Mouse (Mus musculus) macrophage (primary cell): Measurements from ENCODE around the gene Lhx2. TPM values are rescaled to one million over a fixed set of nuclear protein-coding genes. Genes with fewer than 3 reads are reported as not detected.

ENCODE experiments used
- H3K27ac ChIP-seq: fragments of 350-480 bp; formaldehyde crosslinking; 2 replicates; pipeline ENCODE4 v1.9.0; 2021
- H3K36me3 ChIP-seq: fragments of 350-480 bp; formaldehyde crosslinking; 2 replicates; pipeline ENCODE4 v1.9.0; 2021; ENCODE audit errors: inconsistent target
- H3K4me3 ChIP-seq: fragments of 350-480 bp; formaldehyde crosslinking; 2 replicates; pipeline ENCODE4 v1.9.0; 2021; ENCODE audit errors: inconsistent target
- H3K79me2 ChIP-seq: fragments of 350-480 bp; formaldehyde crosslinking; 2 replicates; pipeline ENCODE4 v1.9.0; 2021; ENCODE audit errors: inconsistent target
- WGBS: methylation state at CpG from one replicate; pipeline ENCODE4 v1.1.7; 2026; ENCODE audit warnings: inconsistent platforms; ENCODE audit not compliant: missing documents; 5-methylcytosine and 5-hydroxymethylcytosine counted together
- polyA plus RNA-seq: library from polyadenylated mRNA; stranded (reverse); fragments of 250-400 nt; gene quantifications from 3 replicates; pipeline ENCODE4 v1.2.4, GENCODE M21; 2018; ENCODE audit warnings: inconsistent platforms

Gene Lhx2
- polyA plus RNA-seq, 1 experiment from 2014 or later: 0.04 TPM

DNA sequence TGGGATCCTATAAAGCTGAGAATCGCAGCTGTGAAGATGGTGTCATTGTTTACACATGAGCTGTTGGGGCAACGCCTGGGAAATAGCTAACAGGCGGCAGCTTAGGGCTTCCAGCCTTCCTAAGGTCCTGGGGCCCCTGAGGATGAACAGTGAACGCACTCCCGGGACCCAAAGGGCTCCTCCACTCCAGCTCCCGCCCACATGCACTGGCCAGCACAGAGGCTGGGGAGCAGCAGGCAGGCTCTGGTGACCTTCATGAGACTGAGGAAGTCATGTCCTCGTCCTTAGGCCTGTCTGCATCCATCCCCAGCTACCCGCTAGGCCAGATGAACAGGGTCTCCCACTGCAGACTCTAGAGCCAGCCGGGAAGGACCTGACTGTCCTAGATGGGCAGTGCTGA lies 27.9 kb downstream of the Lhx2 start:
- no peaks in the 10 kb centered on the region for H3K36me3 ChIP-seq
- 31% methylated on average over 9 of the region's 9 CpGs for WGBS
- no peaks in the 10 kb centered on the region for H3K79me2 ChIP-seq
- no peak overlapping the region for H3K4me3 ChIP-seq
- no peak overlapping the region for H3K27ac ChIP-seq

DNA sequence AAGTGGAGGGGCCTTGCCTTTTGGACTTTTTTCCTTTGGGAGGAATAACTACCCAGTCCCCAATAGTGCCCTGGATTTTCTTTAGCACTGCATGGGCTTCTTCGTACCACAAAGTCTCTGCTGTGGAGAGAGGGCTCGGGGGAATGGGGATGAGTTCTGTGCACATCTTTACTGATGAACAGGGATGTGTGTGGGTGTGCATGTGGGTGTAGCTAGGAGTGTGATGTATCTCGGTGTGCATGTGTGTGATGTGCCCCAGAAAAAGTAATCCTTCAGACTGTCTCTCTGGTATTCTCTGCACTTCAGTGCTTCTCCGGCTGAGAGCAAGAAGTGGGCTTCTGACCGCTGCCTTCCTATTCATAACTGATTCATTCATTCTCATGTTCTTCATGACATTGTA lies 28.8 kb downstream of the Lhx2 start:
- Histone ChIP-seq H3K27ac (no peak overlapping the region), H3K36me3 (no peaks in the 10 kb centered on the region), H3K79me2 (no peaks in the 10 kb centered on the region), H3K4me3 (no peak overlapping the region)
- 84% methylated on average over 5 of the region's 5 CpGs for WGBS

DNA sequence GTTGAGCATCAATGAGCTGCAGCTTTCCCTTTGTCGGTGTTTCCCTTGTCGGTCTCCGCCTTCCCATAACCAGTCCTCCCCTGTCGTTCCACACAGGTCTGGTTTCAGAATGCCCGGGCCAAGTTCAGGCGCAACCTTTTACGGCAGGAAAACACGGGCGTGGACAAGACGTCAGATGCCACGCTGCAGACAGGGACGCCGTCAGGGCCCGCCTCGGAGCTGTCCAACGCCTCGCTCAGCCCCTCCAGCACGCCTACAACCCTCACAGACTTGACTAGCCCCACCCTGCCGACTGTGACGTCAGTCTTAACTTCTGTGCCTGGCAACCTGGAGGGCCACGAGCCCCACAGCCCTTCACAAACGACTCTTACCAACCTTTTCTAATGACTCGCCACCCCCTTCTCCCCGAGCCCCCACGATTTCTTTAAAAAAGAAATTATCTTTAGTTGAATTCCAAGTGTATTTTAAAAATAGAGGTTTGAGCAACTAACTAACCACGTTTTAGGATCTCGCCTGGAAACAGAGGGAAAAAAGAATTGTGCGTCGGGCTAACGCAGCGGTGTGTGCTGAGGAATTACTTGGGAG lies 29.8 kb downstream of the Lhx2 start:
- Histone ChIP-seq H3K36me3 (no peaks in the 10 kb centered on the region), H3K79me2 (no peaks in the 10 kb centered on the region), H3K27ac (no peak overlapping the region), H3K4me3 (no peak overlapping the region)
- 7% methylated on average over 31 of the region's 31 CpGs for WGBS

DNA sequence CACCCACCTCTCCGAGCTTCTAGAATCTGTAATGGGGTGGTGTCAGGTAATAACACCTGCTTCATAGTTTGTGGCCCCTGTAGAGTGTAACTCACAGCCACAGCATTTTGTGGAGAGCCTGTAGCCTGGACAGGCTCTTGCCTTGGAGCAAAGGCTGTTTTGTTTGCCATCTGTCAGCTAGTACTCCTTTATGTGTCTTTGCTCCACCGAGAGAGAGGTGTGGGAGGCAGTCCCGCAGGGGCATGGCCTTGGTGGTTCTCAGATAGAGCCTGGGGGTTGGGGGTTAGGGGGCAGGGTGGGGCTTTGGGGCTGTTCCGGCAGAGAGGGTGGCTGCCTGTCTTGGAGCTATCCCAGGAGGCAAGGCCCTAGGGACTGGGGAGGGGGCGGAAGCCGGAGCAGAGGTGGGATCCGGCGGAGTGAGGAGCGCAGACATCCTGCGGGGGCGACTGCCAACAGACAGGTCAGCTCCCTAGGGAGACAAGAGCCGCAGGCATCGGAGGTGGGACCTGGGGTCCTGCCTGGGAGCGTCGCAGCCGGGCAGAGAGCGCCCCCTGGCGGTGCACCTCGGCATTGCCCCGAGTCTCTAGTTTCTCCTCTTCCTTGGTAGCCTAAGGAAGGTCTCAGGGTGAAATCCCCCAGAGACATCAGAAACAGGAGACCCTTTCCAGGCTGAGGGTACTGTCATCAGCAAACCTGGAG lies 36.7 kb downstream of the Lhx2 start:
- H3K36me3 ChIP-seq: no peaks in the 10 kb centered on the region
- no peak overlapping the region for H3K4me3 ChIP-seq
- 13% methylated on average over 20 of the region's 20 CpGs for WGBS
- no peak overlapping the region for H3K27ac ChIP-seq
- H3K79me2 ChIP-seq: no peaks in the 10 kb centered on the region

DNA sequence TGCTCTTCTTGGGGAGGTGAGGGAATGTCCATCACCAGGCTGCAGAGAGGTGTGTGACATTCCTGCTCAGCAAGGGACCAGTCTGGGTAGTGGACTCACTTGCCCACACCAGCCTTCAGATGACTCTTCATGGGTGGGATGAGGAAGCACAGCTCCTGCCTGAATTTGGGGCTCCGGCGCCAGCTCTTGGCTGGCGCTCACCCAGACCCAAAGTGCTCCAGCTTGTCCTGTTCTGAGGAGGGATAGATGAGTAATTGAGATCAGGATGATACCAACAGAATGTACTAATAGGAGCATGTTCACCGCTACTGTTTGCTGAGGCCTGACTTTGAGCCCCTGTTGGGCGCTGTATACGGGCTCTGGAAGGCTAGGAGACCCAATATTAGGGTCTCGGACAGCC lies 38.2 kb downstream of the Lhx2 start:
- no peak overlapping the region for H3K27ac ChIP-seq
- no peak overlapping the region for H3K4me3 ChIP-seq
- no peaks in the 10 kb centered on the region for H3K36me3 ChIP-seq
- no peaks in the 10 kb centered on the region for H3K79me2 ChIP-seq
- WGBS: 94% methylated on average over 7 of the region's 7 CpGs

DNA sequence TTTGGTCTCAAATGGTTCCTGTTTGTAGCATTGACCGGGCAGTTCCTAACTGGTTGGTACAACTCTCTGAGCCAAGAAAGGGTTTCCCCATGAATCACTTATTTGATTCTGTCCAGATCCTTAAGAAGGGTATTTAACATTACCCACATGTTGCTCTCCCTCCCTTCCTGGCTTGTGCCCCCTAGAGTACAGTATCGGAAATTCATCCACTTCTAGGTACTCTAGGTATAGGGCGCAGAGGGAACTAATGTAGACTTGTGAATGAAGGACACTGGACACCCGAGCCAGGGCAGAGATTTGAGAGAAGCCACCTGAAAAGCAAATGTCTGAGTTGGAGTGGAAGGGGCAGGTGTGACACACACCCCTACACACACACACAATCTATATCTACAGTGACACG lies 39.3 kb downstream of the Lhx2 start:
- no peak overlapping the region for H3K27ac ChIP-seq
- H3K79me2 ChIP-seq: no peaks in the 10 kb centered on the region
- WGBS: 27% methylated on average over 5 of the region's 5 CpGs
- H3K36me3 ChIP-seq: no peaks in the 10 kb centered on the region
- no peak overlapping the region for H3K4me3 ChIP-seq

DNA sequence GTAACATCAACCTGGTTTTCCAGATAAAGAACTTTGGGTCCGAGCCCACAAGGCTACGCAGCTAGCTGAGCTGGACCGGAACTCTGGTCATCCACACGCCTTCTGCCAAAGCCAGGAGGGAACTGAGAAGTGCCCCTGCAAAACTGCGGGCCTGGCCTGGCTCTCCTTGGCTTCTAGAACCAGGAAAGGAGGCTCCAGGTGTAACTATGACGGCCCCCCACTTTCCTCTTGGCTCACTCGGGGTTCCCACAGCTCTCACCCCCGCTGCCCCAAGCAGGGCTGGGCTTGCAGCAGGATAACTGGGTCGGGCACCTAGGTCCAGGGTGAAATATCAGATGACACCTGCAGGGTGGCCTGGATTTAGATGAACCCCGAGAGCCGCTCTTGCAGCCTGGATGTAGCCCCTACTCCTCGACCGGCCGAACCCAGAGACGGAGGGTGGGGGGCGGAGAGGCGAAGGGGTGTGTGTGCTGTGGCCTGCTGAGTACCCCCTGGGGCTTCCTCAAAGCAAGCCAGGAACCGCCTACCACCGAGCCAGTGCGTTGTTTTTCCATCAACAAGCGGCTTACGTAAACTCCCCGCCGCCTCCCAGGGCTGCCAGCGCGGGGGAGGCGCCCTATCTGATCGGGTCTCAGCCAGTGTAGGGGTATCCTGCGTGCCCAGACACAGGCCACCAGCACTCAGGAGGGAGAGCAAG lies 39.9 kb downstream of the Lhx2 start:
- no peaks in the 10 kb centered on the region for H3K36me3 ChIP-seq
- no peak overlapping the region for H3K4me3 ChIP-seq
- 6% methylated on average over 29 of the region's 29 CpGs for WGBS
- H3K79me2 ChIP-seq: no peaks in the 10 kb centered on the region
- H3K27ac ChIP-seq: no peak overlapping the region

DNA sequence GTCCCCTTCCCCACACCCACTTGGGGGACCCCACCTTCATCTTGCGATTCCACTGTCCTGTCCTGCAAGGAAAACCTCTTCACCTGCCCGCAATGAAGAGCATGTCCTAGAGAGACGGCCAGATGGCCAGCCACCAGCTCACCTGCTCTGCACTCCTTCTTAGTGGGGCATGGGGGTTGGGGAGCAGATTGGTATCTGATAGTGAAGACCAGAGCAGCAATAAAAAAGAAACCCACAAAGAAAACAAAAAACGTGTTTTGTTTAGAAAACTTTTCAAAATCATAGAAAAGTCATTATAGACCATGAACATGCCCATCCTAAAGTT lies 40.4 kb downstream of the Lhx2 start:
- H3K4me3 ChIP-seq: no peak overlapping the region
- WGBS: 14% methylated on average over 4 of the region's 4 CpGs
- no peak overlapping the region for H3K27ac ChIP-seq

DNA sequence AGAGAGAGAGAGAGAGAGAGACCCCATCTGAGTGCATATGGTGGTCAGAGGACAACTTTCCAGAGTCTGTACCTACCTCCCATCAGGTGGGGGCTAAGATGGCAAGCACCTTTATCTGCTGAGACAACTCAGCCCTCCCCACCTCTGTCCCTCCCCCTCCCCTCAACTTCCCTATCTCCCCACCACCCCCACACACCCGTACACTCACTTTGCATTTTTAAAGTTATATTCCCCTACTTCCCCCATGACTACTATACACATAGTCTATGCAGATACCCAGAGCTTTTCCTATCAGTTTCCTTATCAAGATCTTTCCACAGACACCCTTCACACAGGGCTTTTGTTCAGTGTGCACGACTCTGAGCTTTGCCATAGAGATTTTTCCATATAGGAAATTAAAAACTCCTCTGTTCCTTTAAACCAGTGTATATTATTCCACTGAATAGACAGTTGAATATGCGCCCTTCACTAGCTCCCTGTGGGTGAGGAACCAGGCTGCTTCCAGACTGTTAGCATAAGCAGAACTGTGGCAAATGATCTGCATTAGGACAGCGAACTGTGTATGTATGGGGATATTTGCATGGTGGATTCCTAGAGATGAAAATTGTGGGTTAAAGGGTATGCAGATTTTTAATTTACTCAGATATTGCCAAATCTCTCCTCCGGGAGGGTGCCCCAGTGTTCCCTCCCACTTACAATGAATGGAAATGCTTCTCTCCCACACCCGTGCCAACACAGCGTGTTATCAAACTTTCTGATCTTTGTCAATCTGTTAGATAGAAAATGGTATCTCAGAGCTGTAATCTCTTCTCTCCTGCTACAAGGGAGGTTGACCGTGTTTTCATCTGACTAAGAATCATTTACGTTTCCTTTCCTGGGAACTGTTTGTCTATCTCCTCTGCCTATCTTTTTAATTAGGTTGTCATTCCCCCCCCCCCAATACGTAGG lies 41.3 kb downstream of the Lhx2 start:
- H3K36me3 ChIP-seq: no peaks in the 10 kb centered on the region
- H3K4me3 ChIP-seq: no peak overlapping the region
- no peaks in the 10 kb centered on the region for H3K79me2 ChIP-seq
- H3K27ac ChIP-seq: no peak overlapping the region
- WGBS: 54% methylated on average over 9 of the region's 10 CpGs

More for the DNA sequence above, 40.4 kb downstream of the Lhx2 start:
- H3K79me2 ChIP-seq: no peaks in the 10 kb centered on the region
- H3K36me3 ChIP-seq: no peaks in the 10 kb centered on the region

DNA sequence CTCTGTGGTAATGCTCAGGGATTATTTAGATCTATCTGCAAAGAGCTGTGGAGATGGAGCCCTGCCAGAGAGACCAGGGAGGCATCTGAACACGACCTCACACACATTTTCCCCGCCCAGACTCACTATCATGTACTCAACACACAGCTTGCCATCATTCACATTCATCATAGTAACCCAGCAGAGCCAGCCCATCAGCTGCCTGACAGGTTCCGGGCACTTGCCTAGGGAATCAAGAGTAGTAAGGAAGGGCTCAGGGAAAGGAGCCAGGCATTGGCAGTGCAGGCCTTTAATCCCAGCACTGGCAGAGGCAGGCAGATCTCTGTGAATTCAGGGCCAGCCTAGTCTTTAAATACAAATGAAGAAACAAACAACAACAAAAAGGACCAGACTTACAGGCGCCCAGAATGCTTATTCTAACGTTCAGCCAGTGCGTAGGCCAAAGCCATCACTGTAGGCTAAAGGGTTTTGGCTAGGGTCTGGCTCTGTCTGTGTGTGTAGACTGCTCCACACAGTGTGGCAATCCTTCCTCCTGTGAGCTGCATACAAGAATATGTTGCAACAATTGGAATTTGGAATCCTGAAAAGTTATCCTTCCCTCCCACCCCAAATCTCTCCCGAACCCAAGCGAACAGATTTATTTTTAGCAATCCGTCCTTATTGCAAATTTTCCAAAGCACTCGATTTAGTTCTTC lies 48.6 kb downstream of the Lhx2 start:
- H3K27ac ChIP-seq: no peak overlapping the region
- H3K36me3 ChIP-seq: no peaks in the 10 kb centered on the region
- 91% methylated on average over 10 of the region's 10 CpGs for WGBS
- H3K4me3 ChIP-seq: no peak overlapping the region
- no peaks in the 10 kb centered on the region for H3K79me2 ChIP-seq

DNA sequence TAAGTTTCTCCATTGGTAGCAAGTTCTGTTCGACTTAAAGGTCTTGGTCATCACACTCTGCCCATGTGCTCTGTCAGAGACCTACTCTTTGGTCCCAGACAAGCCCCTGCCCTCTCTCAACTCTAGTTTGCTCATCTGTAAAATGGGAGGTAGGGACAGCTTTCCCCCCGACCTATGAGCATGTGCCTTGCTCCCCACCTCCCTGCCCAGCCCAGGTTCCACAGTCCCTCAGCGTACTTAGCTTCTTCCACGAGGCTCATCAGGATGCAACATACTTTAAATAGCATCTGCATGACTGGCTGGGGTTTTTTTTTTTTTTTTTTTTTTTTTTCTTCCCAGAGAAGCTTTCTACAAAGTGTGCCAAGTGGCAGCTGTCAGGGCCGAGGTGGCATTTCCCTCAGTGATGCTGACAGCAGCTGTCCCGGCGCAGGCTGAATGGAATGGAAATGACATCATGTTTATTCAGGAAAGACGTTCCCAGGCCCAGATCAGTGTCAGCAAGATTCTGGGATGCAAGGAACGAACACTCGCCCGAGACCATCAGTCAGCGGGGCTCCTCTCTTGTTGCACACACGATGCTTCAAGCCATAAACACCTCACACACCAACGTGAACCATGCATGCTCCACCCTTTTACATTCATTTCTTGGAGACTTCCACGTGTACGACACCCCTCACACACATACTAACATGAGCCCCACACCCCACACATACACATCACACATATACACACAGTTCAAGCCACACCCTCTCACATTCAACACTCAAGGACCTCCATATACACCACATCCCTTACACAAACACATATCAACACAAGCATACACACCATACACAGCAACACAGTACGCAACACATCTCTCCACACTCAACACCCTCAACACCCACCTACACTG lies 56.1 kb downstream of the Lhx2 start:
- no peaks in the 10 kb centered on the region for H3K36me3 ChIP-seq
- no peak overlapping the region for H3K4me3 ChIP-seq
- H3K79me2 ChIP-seq: no peaks in the 10 kb centered on the region
- H3K27ac ChIP-seq: no peak overlapping the region
- WGBS: 72% methylated on average over 17 of the region's 17 CpGs

DNA sequence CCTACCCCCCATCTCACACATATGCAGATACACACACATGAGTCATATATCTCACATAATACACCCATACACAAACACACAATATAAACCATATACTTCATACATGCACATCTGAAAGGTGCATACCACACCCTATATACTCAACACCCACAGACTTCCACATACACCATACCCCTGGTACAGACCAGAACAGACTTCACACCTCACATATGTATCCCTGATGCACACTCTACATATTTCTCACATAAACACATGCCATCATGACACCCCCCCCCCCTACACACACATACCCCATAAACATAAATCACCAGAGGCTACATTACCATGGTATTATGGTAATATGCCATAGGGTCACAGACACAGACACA lies 56.8 kb downstream of the Lhx2 start:
- Histone ChIP-seq H3K79me2 (no peaks in the 10 kb centered on the region), H3K4me3 (no peak overlapping the region), H3K27ac (no peak overlapping the region), H3K36me3 (no peaks in the 10 kb centered on the region)

DNA sequence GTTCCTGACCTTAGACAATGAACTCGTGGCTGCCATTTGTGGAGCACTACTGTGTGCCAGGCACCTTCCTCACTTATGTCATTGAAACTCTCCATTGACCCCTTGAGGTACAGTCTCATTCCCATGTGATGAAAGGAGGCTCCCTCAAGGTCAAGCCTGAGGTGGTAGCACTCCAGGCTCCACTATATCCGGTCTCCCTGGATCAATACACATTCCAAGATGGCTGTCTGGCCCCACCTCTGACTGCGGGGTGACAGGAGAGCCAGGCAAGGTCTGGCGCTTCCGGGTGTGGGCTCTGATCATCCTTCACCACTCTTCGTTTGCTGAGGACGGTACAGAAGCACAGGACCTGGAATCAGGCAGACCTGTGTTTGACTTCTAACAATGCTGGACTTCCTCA lies 58.2 kb downstream of the Lhx2 start:
- H3K27ac ChIP-seq: no peak overlapping the region
- WGBS: 82% methylated on average over 7 of the region's 7 CpGs
- no peaks in the 10 kb centered on the region for H3K79me2 ChIP-seq
- H3K4me3 ChIP-seq: no peak overlapping the region
- no peaks in the 10 kb centered on the region for H3K36me3 ChIP-seq
